Mouse (Mus musculus) testis, adult 2 months (tissue): ENCODE data around the gene Elmo1. TPM values are rescaled to one million over a fixed set of nuclear protein-coding genes. Genes with fewer than 3 reads are reported as not detected.

ENCODE experiments used
- H3K27ac ChIP-seq: fragments of 200-500 bp; 2 replicates; pipeline ENCODE4 v1.5.1; 2012; ENCODE audit warnings: low read depth, low read length; ENCODE audit not compliant: control insufficient read depth, insufficient read depth
- H3K27me3 ChIP-seq: fragments of 200-500 bp; 2 replicates; pipeline ENCODE4 v1.6.1; 2012; ENCODE audit warnings: mild to moderate bottlenecking, low read length, moderate library complexity; ENCODE audit not compliant: control insufficient read depth, insufficient read depth
- H3K36me3 ChIP-seq: fragments of 200-500 bp; 2 replicates; pipeline ENCODE4 v1.6.1; 2012; ENCODE audit warnings: mild to moderate bottlenecking, low read length; ENCODE audit not compliant: control insufficient read depth, insufficient read depth
- H3K4me1 ChIP-seq: fragments of 200-500 bp; 2 replicates; pipeline ENCODE4 v1.6.1; 2012; ENCODE audit warnings: low read length; ENCODE audit not compliant: control insufficient read depth, insufficient read depth
- H3K4me3 ChIP-seq: fragments of 200-500 bp; 2 replicates; pipeline ENCODE4 v1.5.1; 2012; ENCODE audit warnings: low read depth, mild to moderate bottlenecking, low read length, moderate library complexity, mixed read lengths; ENCODE audit not compliant: control insufficient read depth
- CTCF ChIP-seq: fragments of 200-500 bp; IDR thresholded peaks from 2 replicates; pipeline ENCODE4 v1.5.1; 2012; ENCODE audit warnings: low read depth, mild to moderate bottlenecking, inconsistent platforms, low read length, moderate library complexity; ENCODE audit not compliant: control insufficient read depth, insufficient read depth, insufficient replicate concordance
- POLR2A ChIP-seq: fragments of 200-500 bp; IDR thresholded peaks from 2 replicates; pipeline ENCODE4 v1.6.1; 2012; ENCODE audit warnings: low read depth, mild to moderate bottlenecking, inconsistent platforms, low read length, moderate library complexity; ENCODE audit not compliant: control insufficient read depth
- polyA plus RNA-seq: library from polyadenylated mRNA; depleted of rRNA; stranded (reverse); fragments of >200 nt; gene quantifications from 2 replicates; pipeline ENCODE4 v1.2.3, GENCODE M21; 2012

Gene Elmo1
- polyA plus RNA-seq, 1 experiment = 17.9 TPM

GRCm38 (mm10) chr13:20600246-20600645 is 509.9 kb downstream of the Elmo1 start:
- no peak for TF ChIP-seq CTCF
- H3K4me1 ChIP-seq = no peaks in the 10 kb centered on the region
- H3K27ac ChIP-seq = no peak overlapping the region

GRCm38 (mm10) chr13:20601421-20601820 is 511.0 kb downstream of the Elmo1 start:
- Histone ChIP-seq H3K36me3 (no peaks in the 10 kb centered on the region), H3K4me1 (no peaks in the 10 kb centered on the region), H3K27ac (no peak overlapping the region), H3K27me3 (no peaks in the 10 kb centered on the region), H3K4me3 (no peak overlapping the region)
- TF ChIP-seq CTCF (no peak), POLR2A (no peak)

More at GRCm38 (mm10) chr13:20600246-20600645, 509.9 kb downstream of the Elmo1 start:
- H3K4me3 ChIP-seq = no peak overlapping the region
- H3K36me3 ChIP-seq = no peaks in the 10 kb centered on the region
- no peaks in the 10 kb centered on the region for H3K27me3 ChIP-seq

- no peak for TF ChIP-seq POLR2A
- TF ChIP-seq CTCF = no peak
- no peak overlapping the region for H3K4me3 ChIP-seq
- no peaks in the 10 kb centered on the region for H3K27me3 ChIP-seq
- no peaks in the 10 kb centered on the region for H3K4me1 ChIP-seq
- H3K27ac ChIP-seq = no peak overlapping the region
- H3K36me3 ChIP-seq = no peaks in the 10 kb centered on the region
Observed at GRCm38 (mm10) chr13:20606891-20607290, 516.5 kb downstream of the Elmo1 start.

GRCm38 (mm10) chr13:20609003-20609688 is 518.8 kb downstream of the Elmo1 start:
- H3K27me3 ChIP-seq = no peaks in the 10 kb centered on the region
- H3K4me3 ChIP-seq = no peak overlapping the region
- no peak overlapping the region for H3K27ac ChIP-seq
- no peaks in the 10 kb centered on the region for H3K4me1 ChIP-seq
- H3K36me3 ChIP-seq = no peaks in the 10 kb centered on the region
- no peak for TF ChIP-seq CTCF
- TF ChIP-seq POLR2A = no peak

- TF ChIP-seq CTCF = no peak
- no peak for TF ChIP-seq POLR2A
- Histone ChIP-seq H3K36me3 (no peaks in the 10 kb centered on the region), H3K27ac (no peak overlapping the region), H3K4me1 (no peaks in the 10 kb centered on the region), H3K27me3 (no peaks in the 10 kb centered on the region), H3K4me3 (no peak overlapping the region)
Observed at GRCm38 (mm10) chr13:20615596-20616469, 525.4 kb downstream of the Elmo1 start.

GRCm38 (mm10) chr13:20619946-20620345 is 529.5 kb downstream of the Elmo1 start:
- no peaks in the 10 kb centered on the region for H3K4me1 ChIP-seq
- no peaks in the 10 kb centered on the region for H3K36me3 ChIP-seq
- H3K4me3 ChIP-seq = no peak overlapping the region
- H3K27ac ChIP-seq = no peak overlapping the region
- TF ChIP-seq CTCF = no peak
- no peak for TF ChIP-seq POLR2A
- H3K27me3 ChIP-seq = no peaks in the 10 kb centered on the region

- no peaks in the 10 kb centered on the region for H3K36me3 ChIP-seq
- TF ChIP-seq POLR2A (no peak), CTCF (no peak)
- no peaks in the 10 kb centered on the region for H3K4me1 ChIP-seq
- H3K27ac ChIP-seq = no peak overlapping the region
- H3K27me3 ChIP-seq = no peaks in the 10 kb centered on the region
- H3K4me3 ChIP-seq = no peak overlapping the region
Observed at GRCm38 (mm10) chr13:20623071-20623850, 532.9 kb downstream of the Elmo1 start.
